Mouse (Mus musculus) R1 (cell line): ENCODE data around the gene Ccp110.

ENCODE experiments used
- DNase-seq: peaks from one replicate; pipeline ENCODE4 v3.0.0-alpha.2; 2018; ENCODE audit warnings: low read depth, low spot score

Gene Ccp110

GRCm38 (mm10) chr7:118712228-118713173 is at the start of gene Ccp110:
Gene Ccp110 (plus strand): TSS chr7:118712552.
- DNase-seq: peak; percentile 98

- no peak for DNase-seq
Measured at GRCm38 (mm10) chr7:118667773-118668172, 44.6 kb upstream of the Ccp110 start.

GRCm38 (mm10) chr7:118670142-118670541 is 42.2 kb upstream of the Ccp110 start:
- DNase-seq: no peak

- no peak for DNase-seq
Measured at GRCm38 (mm10) chr7:118676826-118677225, 35.5 kb upstream of the Ccp110 start.

DNA sequence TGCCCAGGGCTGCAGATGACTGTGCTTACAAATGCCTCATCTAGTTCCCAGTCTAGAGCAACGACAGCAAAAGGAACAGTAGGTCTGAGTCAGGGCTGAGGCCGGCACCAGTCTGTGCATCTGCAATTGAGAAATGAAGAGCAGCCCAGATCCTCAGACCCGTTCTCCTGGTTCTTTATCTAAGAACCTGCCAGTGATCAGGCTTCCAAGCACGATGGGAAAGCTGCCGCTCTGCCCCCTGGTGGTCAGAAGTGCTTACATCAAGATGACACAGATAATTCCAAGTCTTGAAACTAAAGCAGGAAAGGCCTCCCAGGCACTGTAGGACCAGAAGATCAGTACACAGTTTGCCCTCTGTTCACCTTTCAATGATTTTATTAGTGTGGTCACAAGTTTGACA is 24.2 kb upstream of the Ccp110 start:
- peak; percentile 87 for DNase-seq

DNA sequence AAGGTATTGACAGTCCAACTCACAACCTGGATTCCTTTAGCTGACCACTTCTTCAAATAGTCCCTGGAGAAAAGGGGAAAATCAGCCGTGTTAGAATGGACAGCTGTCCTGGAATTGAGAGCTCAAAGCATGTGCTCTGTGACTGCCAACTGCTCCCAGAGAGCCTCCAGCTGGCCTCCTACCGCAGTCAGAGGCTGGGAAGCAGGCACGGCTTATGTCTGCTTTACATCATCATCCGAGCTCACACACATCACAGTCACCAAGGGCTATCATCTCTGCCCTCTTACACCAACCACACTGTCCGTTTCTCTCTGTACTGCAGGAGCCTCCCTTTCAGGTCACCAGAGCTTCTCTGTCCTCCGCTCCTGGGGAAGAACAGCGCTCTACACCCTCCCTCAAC is 23.3 kb upstream of the Ccp110 start:
- no peak for DNase-seq

DNA sequence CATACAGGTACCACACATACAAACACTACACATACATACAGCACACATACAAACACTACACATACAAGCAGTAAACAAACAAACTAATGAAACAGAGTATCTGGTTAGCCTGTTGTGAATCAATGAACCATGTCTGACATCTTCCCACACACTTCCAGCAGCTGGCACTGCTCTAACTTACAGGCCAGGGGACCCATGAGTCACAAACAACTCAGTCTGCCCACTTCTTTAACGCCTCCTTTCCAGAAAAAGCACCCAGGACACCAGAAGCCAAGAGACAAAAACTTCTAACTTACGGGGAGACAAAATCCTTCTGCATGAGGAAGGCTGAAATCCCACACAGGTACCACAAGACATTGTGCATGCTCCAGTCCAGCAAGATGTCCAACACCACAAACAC is 21.1 kb upstream of the Ccp110 start:
- no peak for DNase-seq

GRCm38 (mm10) chr7:118696146-118696545 is 16.2 kb upstream of the Ccp110 start:
- DNase-seq: no peak

DNA sequence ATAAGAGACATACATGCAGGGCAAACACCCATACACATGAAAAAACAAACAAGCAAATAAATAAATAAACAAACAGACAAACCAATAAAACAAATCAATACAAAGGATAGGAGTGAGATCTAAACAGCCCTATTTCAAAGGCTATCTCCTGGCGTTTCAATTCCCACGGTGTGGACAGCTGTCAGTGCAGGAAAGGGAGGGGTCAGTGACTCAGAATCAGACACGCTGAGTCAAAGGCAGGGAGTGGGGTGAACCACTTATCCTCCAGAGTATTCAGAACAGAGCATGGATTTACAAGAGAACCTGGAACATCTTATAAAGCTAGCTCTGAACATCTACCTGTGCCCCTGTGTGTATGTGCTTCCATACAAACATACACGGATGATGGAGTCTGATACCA is 15.2 kb upstream of the Ccp110 start:
- no peak for DNase-seq

DNA sequence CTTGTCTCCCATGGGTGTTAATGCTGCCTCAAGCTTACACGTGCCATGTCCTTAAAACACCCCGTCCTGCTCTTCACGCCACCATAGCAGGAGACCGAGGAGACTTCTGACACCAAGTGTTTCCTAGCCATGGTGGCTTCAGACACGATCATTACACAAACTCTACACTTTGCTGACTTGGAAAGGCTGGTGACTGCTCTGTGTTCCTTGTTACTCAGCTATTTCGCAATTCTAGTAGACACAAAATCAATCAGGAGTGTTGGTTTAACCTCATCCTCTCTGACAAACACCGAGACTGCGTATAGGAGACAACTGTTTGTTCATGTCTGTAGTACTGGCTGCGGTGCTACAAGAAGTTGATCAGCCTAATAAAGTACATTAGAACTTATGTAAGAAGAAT is 13.5 kb upstream of the Ccp110 start:
- no peak for DNase-seq

- no peak for DNase-seq
Measured at GRCm38 (mm10) chr7:118703144-118703561, 9.2 kb upstream of the Ccp110 start.

GRCm38 (mm10) chr7:118704001-118704850 is 8.1 kb upstream of the Ccp110 start:
- DNase-seq: no peak

- peak; percentile 97 for DNase-seq
Measured at GRCm38 (mm10) chr7:118705101-118705961, 7.0 kb upstream of the Ccp110 start, which contains the start of gene Gde1. Gene Gde1 (minus strand): TSS chr7:118705778.

DNA sequence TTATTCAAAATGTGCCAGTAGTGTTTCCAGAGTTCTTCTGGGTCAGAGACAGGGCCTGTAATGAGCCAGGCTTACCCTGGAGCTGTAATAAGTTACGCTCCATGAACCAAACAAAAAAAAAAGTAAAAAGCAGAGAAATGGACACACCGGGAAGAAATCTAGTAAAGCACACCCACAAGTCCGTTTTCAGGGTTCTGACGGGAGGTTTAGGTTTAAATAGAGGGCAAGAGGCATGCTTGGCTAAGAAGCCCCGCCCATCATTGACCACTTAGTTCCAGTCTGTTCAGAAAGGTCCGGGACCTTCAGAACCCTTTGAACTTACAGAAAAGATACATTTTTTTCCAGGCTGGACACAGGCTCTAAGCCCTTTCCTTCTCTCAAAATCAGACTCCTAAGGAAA is 6.3 kb upstream of the Ccp110 start:
- peak; percentile 69 for DNase-seq

- DNase-seq: no peak
Measured at GRCm38 (mm10) chr7:118706488-118706887, 5.9 kb upstream of the Ccp110 start.

GRCm38 (mm10) chr7:118707216-118707615 is 5.1 kb upstream of the Ccp110 start:
- DNase-seq: no peak

DNA sequence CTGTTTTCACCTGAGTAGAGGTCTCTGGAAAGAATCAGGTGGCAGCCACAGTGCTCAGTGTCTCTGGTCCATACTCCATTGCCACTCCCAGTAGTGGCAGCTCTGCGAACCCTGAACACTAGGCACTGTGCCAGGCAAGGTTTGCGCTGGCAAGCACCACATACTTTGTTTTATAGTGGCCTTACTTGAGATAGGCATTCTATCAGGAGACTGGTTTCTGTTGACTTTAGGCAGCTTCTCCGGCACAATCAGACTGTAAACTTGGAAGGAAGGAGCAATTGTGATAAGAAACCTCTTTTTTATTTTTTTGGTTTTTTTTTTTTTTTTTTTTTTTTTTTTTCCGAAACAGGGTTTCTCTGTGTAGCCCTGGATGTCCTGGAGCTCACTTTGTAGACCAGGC is 4.3 kb upstream of the Ccp110 start:
- no peak for DNase-seq

DNA sequence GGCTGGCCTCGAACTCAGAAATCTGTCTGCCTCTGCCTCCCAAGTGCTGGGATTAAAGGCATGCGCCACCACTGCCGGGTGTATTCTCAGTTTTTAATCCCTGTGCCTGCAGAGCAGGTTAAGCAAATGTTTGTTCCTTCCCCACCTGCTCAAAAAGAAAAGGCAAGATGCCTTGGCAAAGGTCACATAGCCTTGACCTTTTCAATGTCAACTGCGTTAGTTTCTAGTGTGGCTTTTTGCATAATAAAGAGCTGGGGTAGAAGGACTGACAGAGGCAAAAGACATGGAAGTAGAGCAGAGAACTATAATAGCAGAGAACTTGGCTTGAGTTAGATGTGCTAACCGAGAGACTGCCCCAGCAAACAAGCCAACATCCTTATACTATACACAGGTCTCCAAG is 1.6 kb upstream of the Ccp110 start:
- peak; percentile 94 for DNase-seq

- no peak for DNase-seq
Measured at GRCm38 (mm10) chr7:118714873-118715272, 2.5 kb downstream of the Ccp110 start.

GRCm38 (mm10) chr7:118718066-118718465 is 5.7 kb downstream of the Ccp110 start:
- DNase-seq: no peak

- DNase-seq: no peak
Measured at GRCm38 (mm10) chr7:118723927-118724326, 11.6 kb downstream of the Ccp110 start.
